In genomic region chr8:121951656-121952009, GRCm38 (mm10) we compare ENCODE assay signal across 7 mouse cellular contexts. TPM values are rescaled to one million over a fixed set of nuclear protein-coding genes. Genes with fewer than 3 reads are reported as not detected.
A peak's percentile ranks its signal among the peaks of the same experiment; 100 is the strongest.
DNase-seq lines count a peak whose midpoint lies in the region; ATAC-seq and TF ChIP-seq lines count a peak whose summit lies in the region.

No protein-coding gene starts in this region.

- H3K9ac ChIP-seq in lung, embryonic 14.5 days = peak overlapping the region; percentile 98
- H3K9ac ChIP-seq in embryonic facial prominence, embryonic 12.5 days = peak overlapping the region; percentile 99
- peak overlapping the region; percentile 89 for H3K9ac ChIP-seq in intestine, embryonic 15.5 days
- H3K9ac ChIP-seq in neural tube, embryonic 15.5 days (replicated peaks) = peak overlapping the region; percentile 97

- peak overlapping the region; percentile 96; the same call in 1 of the 2 replicates for H3K27ac ChIP-seq in lung, embryonic 14.5 days (ENCODE audit: low read depth)
- H3K27ac ChIP-seq in embryonic facial prominence, embryonic 12.5 days = peak overlapping the region; percentile 96; the same call in 1 of the 2 replicates
- H3K27ac ChIP-seq in intestine, embryonic 15.5 days = peak overlapping the region; percentile 88; the same call in 1 of the 2 replicates
- H3K27ac ChIP-seq in neural tube, embryonic 15.5 days (replicated peaks) = peak overlapping the region; percentile 97

- H3K9me3 ChIP-seq in lung, embryonic 14.5 days (ENCODE audit: low read depth, low read length) = no peaks in the 10 kb centered on the region
- H3K9me3 ChIP-seq in embryonic facial prominence, embryonic 12.5 days = no peaks in the 10 kb centered on the region
- H3K9me3 ChIP-seq in intestine, embryonic 15.5 days = no peaks in the 10 kb centered on the region
- no peaks in the 10 kb centered on the region for H3K9me3 ChIP-seq in neural tube, embryonic 15.5 days (replicated peaks)

- H3K4me2 ChIP-seq in lung, embryonic 14.5 days = peak overlapping the region; percentile 80
- peak overlapping the region; percentile 80 for H3K4me2 ChIP-seq in embryonic facial prominence, embryonic 12.5 days (replicated peaks)
- peak overlapping the region; percentile 77 for H3K4me2 ChIP-seq in intestine, embryonic 15.5 days (replicated peaks)
- peak overlapping the region; percentile 82 for H3K4me2 ChIP-seq in neural tube, embryonic 15.5 days

- TF ChIP-seq CTCF in lung, embryonic 14.5 days (IDR thresholded peaks at IDR 0.05; ENCODE audit: low read depth) = no peak
- no peak for TF ChIP-seq CTCF in lung, adult 2 months (IDR thresholded peaks at IDR 0.05; ENCODE audit: insufficient read depth, low read length)

- 21% methylated on average over 7 of the region's 7 CpGs for WGBS in lung, embryonic 14.5 days
- WGBS in lung, adult 2 months = 16% methylated on average over 7 of the region's 7 CpGs
- 38% methylated on average over 7 of the region's 7 CpGs for WGBS in embryonic facial prominence, embryonic 12.5 days
- WGBS in intestine, embryonic 15.5 days = 21% methylated on average over 7 of the region's 7 CpGs
- 33% methylated on average over 7 of the region's 7 CpGs for WGBS in neural tube, embryonic 15.5 days

- peaks cover 26% of the 10 kb centered on the region for H3K4me1 ChIP-seq in lung, embryonic 14.5 days (ENCODE audit: insufficient read depth)
- H3K4me1 ChIP-seq in lung, adult 2 months (ENCODE audit: control insufficient read depth, insufficient read depth, low read length) = peaks cover 7% of the 10 kb centered on the region; the same call in 1 of the 2 replicates
- H3K4me1 ChIP-seq in embryonic facial prominence, embryonic 12.5 days = peaks cover 48% of the 10 kb centered on the region
- peaks cover 32% of the 10 kb centered on the region for H3K4me1 ChIP-seq in intestine, embryonic 15.5 days (replicated peaks)
- peaks cover 54% of the 10 kb centered on the region for H3K4me1 ChIP-seq in neural tube, embryonic 15.5 days

- no peak for TF ChIP-seq POLR2A in lung, adult 2 months (IDR thresholded peaks at IDR 0.05; ENCODE audit: borderline replicate concordance, extremely low read depth, low read depth, low read length)

- no peak for ATAC-seq in lung, embryonic 14.5 days (ENCODE audit: insufficient read depth)
- no peak for ATAC-seq in embryonic facial prominence, embryonic 12.5 days (ENCODE audit: insufficient number of reproducible peaks, insufficient read depth, low FRiP score, low TSS enrichment)
- no peak for ATAC-seq in intestine, embryonic 15.5 days
- no peak for ATAC-seq in neural tube, embryonic 15.5 days (ENCODE audit: low FRiP score)

- H3K36me3 ChIP-seq in lung, embryonic 14.5 days (ENCODE audit: insufficient read depth) = peaks cover 42% of the 10 kb centered on the region
- H3K36me3 ChIP-seq in embryonic facial prominence, embryonic 12.5 days = peaks cover 16% of the 10 kb centered on the region
- 0 out of 2 replicates have a peak, but pooled peaks cover 2% of the 10 kb centered on the region for H3K36me3 ChIP-seq in intestine, embryonic 15.5 days
- no peaks in the 10 kb centered on the region; the same call in 1 of the 2 replicates for H3K36me3 ChIP-seq in neural tube, embryonic 15.5 days

- H3K4me3 ChIP-seq in lung, embryonic 14.5 days (ENCODE audit: low read depth, low read length) = peak overlapping the region; percentile 95
- H3K4me3 ChIP-seq in lung, adult 2 months (replicated peaks; ENCODE audit: extremely low read depth, low read depth, low read length) = no peak overlapping the region
- peak overlapping the region; percentile 74 for H3K4me3 ChIP-seq in embryonic facial prominence, embryonic 12.5 days
- peak overlapping the region; percentile 64 for H3K4me3 ChIP-seq in intestine, embryonic 15.5 days (replicated peaks)
- H3K4me3 ChIP-seq in neural tube, embryonic 15.5 days (replicated peaks) = peak overlapping the region; percentile 84

- H3K27me3 ChIP-seq in lung, embryonic 14.5 days (ENCODE audit: insufficient read depth, low read length) = no peaks in the 10 kb centered on the region
- no peaks in the 10 kb centered on the region for H3K27me3 ChIP-seq in embryonic facial prominence, embryonic 12.5 days
- H3K27me3 ChIP-seq in intestine, embryonic 15.5 days (replicated peaks) = no peaks in the 10 kb centered on the region
- no peaks in the 10 kb centered on the region for H3K27me3 ChIP-seq in neural tube, embryonic 15.5 days (replicated peaks)

- DNase-seq in lung, embryonic 14.5 days = no peak
- no peak for DNase-seq in lung, adult 2 months
- no peak for DNase-seq in spleen, postnatal 4 days (ENCODE audit: low spot score in 2 of 2)
- DNase-seq in ovary, postnatal 14 days (ENCODE audit: low spot score) = no peak

RNA-seq across cellular contexts. Expression of gene Banp, which starts 2.1 kb away (rescaled TPM):
- polyA plus RNA-seq in lung, embryonic 14.5 days (2014; fragmentation: Nextera tagmentation; extraction: Ambion mirVana) = 42.1 and 43.8 TPM in 2 replicates
- 55.2 and 57.8 TPM in 2 replicates for polyA plus RNA-seq in lung, adult 2 months (2012; rRNA removed)
- 46.0 and 55.6 TPM in 2 replicates for polyA plus RNA-seq in embryonic facial prominence, embryonic 12.5 days (2016; fragmentation: Nextera tagmentation; extraction: Ambion mirVana)
- 32.4 and 34.1 TPM in 2 replicates for polyA plus RNA-seq in intestine, embryonic 15.5 days (2015; fragmentation: Nextera tagmentation; extraction: Ambion mirVana)
- 51.1 and 52.8 TPM in 2 replicates for polyA plus RNA-seq in neural tube, embryonic 15.5 days (2015; fragmentation: Nextera tagmentation; extraction: Ambion mirVana)

RNA-seq across cellular contexts. Expression of gene Car5a, which starts 6.9 kb away (rescaled TPM):
- polyA plus RNA-seq in lung, embryonic 14.5 days (2014; fragmentation: Nextera tagmentation; extraction: Ambion mirVana) = not detected in 2 replicates
- 0.18 and 0.26 TPM in 2 replicates for polyA plus RNA-seq in lung, adult 2 months (2012; rRNA removed)
- not detected in 2 replicates for polyA plus RNA-seq in embryonic facial prominence, embryonic 12.5 days (2016; fragmentation: Nextera tagmentation; extraction: Ambion mirVana)
- 0.21 and 0.33 TPM in 2 replicates for polyA plus RNA-seq in intestine, embryonic 15.5 days (2015; fragmentation: Nextera tagmentation; extraction: Ambion mirVana)
- polyA plus RNA-seq in neural tube, embryonic 15.5 days (2015; fragmentation: Nextera tagmentation; extraction: Ambion mirVana) = 0.46 and 0.50 TPM in 2 replicates

RNA-seq across cellular contexts. Expression of gene Slc7a5, which starts 44.1 kb away (rescaled TPM):
- 27.3 and 28.8 TPM in 2 replicates for polyA plus RNA-seq in lung, embryonic 14.5 days (2014; fragmentation: Nextera tagmentation; extraction: Ambion mirVana)
- polyA plus RNA-seq in lung, adult 2 months (2012; rRNA removed) = 11.4 and 12.1 TPM in 2 replicates
- 17.4 and 17.5 TPM in 2 replicates for polyA plus RNA-seq in embryonic facial prominence, embryonic 12.5 days (2016; fragmentation: Nextera tagmentation; extraction: Ambion mirVana)
- 17.9 and 18.1 TPM in 2 replicates for polyA plus RNA-seq in intestine, embryonic 15.5 days (2015; fragmentation: Nextera tagmentation; extraction: Ambion mirVana)
- 39.6 and 41.1 TPM in 2 replicates for polyA plus RNA-seq in neural tube, embryonic 15.5 days (2015; fragmentation: Nextera tagmentation; extraction: Ambion mirVana)
